Mouse (Mus musculus): ENCODE data around the gene Gal3st4.

Gal3st4 gene

GRCm38 (mm10) chr5:138272409-138272923, at the start of gene Gal3st4:
Gene Gal3st4, minus strand, starts transcription at chr5:138272840.
- no peak for DNase-seq

DNA sequence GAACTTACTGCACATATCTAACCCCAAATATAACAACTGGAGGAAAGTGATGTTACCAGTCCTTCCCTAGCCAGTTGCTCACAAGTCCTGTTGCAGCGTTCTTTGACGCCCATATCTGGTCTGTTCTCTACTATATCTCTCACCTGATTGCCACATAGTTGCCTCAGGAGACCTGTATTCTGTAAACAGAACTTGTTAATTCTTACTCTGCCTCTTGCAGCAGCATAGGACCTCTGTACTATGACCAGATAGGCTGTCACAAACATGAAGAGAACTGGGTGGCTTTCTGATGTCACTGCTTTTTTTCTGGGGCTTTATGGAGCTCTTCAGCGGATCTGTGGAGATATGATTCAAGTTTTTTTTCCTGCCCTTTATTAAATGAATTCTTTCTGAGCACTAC, 40.2 kb upstream of the Gal3st4 start:
- DNase-seq: no peak

DNA sequence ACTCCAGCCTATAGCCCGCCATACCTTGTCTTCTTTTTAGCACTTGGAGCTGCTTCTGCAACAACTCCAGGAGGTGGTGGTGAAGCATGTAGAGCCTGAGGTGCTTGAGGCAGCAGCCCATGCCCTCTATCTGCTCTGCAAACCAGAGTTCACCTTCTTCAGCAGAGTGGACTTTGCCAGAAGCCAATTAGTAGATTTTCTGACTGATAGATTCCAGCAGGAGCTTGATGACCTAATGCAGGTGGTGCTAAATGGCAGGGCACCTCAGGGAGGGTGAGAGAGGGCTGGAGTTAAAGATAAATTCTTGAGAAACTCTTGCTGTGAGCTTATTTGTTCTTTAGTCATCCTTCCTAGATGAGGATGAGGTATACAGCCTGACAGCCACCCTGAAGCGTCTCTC, 27.0 kb upstream of the Gal3st4 start:
- DNase-seq: no peak

DNA sequence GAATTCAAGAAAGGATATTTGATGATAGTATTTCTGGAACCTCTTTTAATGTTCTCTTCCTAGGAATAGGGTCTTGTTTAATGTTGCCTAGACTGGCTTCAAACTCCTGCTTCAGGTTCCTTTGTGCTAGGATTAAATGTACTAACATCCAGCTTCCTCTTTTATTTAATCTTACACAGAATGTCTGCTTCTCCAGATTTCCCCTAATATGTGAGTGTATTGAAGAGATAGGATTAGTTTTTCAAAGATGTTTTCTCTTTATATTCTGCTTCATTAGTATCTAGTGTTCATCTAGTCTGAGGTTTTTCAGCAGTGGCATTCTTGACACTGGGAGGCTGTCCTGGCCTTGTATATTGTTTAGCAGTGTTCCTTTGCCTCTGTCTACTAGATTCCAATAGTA, 21.5 kb upstream of the Gal3st4 start:
- DNase-seq: no peak

DNA sequence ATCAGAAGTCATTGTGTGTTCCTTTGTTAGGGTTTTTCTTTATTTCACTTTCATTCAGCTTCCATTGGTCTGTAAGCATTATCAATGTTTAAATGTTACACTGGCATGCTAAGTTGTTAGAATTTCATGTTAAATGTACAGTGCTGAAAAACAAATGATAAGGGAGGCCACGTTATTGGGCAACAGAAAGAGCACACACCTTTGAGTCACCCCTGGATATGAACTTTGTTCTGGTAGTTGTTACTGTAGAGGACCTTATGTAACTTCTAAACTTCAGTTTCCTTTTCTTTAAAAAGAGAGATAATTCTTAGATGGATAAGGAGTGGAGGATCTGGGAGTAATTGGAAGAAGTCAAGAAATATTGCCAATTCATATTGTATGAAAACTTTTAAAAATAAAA, 19.0 kb upstream of the Gal3st4 start:
- no peak for DNase-seq

DNA sequence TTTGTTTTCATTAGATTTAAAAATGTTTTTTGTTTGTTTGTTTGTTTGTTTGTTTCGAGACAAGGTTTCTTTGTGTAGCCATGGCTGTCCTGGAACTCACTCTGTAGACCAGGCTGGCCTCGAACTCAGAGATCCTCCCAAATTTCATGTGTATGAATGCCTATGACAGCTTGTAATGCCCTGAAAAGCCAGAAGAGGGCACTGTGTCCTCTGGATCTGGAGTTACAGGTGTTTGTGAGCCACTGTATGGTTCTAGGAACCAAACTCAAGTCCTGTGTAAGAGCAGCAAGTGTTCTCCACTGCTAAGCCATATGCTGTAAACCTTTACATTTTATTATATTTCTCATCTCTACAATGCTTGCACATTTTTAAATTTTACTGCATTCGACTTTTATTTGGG, 15.2 kb upstream of the Gal3st4 start:
- no peak for DNase-seq

DNA sequence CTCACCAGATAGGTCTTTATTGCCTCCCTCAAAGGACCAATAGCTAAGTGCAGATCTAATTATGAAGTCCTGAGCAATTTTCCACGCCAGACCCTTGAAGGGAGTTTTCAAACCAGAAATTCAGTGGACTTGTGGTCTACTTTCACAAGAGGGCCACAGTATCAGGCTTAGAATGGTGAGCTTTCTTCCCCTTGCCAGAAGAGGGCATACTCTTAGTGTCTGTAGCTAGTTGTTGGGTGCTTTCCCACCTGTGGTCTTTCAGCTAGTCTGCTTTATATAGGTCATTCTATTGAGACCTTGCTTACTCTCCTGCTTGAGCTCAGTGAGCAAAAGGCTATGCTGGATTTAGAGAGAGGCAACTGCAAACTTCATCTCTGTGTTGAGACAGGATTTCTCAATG, 10.9 kb upstream of the Gal3st4 start:
- DNase-seq: no peak

- DNase-seq: no peak
These were observed 9.2 kb upstream of the Gal3st4 start for GRCm38 (mm10) chr5:138281798-138282197.

DNA sequence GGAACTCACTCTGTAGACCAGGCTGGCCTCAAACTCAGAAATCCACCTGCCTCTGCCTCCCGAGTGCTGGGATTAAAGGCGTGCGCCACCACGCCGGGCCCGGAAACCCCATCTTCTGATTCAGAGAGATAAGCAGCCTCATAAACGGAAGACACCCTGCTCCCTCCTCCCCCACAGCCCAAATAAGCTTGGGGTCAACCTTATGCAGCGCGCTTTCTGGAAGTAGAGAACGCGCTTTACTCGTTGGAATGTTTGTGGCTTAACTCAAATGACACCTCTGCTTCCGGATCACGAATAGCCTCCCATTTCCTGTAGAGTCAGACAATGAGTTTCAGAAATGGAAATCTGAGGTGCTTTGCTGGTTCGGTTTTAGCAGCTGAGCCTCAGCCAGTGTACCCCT, 8.2 kb upstream of the Gal3st4 start:
- no peak for DNase-seq

- DNase-seq: no peak
These were observed 7.8 kb upstream of the Gal3st4 start for GRCm38 (mm10) chr5:138280425-138280768.

DNA sequence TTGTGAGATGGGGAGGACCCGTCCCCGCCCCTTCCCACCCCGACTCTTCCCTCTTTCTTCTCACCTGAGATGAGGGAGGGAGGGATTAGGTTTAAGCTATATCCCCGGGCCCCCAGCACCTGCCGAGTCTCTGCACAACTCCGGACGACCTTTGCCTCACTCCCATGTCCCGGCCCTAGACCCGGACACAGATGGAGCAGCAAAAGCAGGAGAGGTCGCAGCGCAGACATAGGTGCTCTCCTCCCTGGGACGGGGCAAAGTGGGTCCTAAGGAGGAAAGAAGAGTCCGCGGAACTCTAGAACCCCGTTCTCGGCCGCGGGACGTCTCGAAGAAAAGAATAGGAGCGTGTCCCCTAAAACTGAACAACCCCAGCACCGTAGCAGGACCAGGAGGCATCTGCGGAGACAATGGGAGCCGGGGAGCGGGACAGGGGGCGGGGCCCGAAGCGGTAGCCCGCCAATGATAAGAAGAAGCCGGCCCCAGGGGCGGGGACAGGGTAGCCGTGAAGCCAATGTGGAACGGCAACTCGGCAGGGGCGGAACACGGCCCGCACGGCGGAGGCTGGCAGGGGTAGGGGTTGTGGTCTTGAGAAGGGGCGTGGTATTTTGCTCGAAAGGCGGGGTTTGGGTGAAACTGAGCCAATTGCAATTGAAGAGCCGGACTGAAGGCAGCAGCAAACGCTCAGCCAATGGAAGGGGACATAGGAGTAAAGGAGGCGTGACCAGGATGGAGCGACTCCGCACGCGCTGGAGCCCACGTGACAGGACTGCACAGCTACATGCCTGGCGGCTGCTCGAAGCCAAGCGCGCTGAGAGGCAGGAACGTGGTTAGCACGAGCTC, 7.2 kb upstream of the Gal3st4 start, which contains the start of the genes Gm43720, Gpc2 and Stag3:
TSS of gene Gm43720 (minus strand) at position 374 of the 840 bp plus-strand sequence.
TSS of gene Gpc2 (minus strand) at position 421 of the 840 bp plus-strand sequence.
TSS of gene Stag3 (plus strand) at position 656 of the 840 bp plus-strand sequence.
- peak; percentile 75 to 86 for DNase-seq

- DNase-seq: no peak
These were observed 5.4 kb upstream of the Gal3st4 start for GRCm38 (mm10) chr5:138277994-138278393.

DNA sequence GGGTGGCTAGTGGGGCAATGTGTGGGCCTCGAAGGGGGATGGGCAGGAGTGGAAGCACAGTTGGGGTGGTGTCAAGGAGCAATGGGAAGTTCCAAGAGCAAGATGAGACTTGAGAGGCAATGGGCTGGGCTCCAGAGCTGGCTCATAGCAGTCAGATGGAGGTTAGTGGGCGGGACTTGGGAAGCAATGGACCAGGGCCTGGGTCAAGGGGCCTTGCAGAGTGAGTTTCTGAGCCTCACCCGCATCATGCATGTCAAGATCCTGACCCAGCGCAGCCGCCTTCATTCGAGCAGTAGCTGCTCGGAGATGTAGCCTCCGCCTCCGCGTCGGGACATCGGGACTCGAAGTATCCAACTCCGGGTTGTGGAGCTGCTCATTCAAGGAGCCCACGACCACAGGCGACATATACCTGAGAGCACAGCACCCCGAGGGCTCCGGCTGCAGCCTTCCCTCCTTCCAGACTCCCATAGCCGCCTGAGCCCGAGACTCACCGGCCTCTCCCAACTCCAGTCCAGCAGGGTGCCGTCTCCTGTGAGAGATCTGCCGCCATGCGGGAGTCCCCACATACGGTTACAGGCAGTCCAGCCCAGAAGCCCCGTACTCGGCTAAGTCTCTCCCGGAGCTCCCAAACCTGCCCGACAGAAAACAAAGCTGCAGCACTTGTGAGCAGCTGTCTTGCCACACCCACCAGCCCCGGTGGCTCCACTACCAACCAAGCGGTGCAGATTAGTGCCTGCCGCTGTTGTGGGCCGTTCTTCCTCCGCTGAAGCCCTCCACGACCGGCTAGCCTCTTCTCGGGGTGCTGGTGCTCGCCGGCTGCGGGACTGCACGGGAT, 2.8 kb upstream of the Gal3st4 start:
- peak; percentile 61 to 66 for DNase-seq

DNA sequence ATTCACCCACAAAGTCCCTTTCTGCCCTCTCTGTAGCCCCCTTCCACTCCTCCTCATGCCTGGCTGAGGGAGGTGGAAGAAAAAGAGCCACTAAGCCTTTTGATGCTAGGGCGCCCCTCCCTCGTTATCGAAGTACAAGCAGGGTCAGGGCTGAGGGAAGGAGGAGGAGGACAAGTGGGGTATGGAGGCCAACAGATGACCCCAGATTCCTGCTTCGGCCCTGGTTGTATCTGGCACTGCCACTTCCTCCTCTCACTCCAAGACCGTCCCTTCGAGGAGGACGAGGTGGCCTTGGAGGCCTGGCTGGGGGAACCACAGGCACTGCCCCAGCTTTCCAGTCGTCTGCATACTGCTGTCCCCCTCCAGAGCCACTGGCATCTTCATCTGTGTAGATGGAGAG, 1.5 kb upstream of the Gal3st4 start:
- no peak for DNase-seq

DNA sequence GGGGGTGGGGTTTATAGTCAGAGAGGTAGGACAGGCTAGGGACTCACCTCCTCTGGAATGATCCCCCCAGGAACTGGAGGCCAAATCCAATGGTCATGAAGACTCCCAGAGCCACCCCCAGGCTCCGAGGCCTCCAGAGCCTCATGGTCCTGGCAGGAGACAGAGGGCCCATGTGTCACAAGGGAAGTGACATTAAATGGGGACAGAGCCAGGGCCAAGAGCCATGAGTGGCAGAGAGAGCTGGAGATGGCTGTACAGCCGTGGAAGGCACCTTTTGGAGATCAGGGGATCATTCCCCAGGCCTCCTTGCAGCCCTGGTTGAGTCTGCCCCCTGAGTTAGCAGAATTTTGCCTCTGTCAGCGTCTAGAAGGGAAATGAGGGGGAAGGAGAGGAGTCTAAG, 1.4 kb downstream of the Gal3st4 start:
- no peak for DNase-seq

- DNase-seq: no peak
These were observed 3.7 kb downstream of the Gal3st4 start for GRCm38 (mm10) chr5:138268980-138269379.

DNA sequence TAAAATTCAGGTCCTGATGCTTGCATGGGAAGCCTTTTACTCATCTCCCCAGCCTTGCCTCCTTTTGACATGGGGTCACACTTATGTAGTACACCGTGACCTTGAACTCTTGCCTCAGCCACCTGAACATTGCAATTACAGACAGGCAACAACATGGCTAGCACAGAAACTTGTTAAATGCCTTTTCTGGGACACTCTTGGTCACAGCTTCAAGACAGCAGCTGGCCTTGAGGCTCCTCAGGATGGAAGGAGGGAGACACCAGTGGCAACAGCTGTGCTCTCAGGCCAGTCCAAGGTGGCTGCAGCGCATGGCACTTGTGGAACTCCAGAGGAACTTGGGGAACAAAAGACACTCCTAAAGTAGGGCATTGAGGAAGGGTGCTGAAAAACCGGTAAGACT, 5.5 kb downstream of the Gal3st4 start:
- DNase-seq: no peak

DNA sequence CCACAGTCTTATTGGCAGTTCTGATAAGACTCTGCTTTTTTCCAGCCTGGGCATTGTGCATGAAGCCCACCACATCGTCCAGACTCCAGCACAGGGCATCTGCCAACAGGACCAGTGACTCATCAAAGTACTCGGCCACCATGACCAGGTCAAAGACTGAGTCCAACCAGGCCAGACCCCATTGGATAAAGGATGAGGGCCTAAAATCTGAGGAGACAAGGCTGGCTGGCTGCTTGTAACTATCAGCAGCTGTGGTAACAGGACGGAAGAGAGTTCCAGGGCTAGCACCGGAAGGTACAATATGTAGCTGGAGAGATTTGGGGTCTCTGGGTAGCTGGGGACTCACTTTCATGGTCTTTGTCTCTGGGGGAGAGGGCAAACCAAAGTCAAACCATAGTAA, 6.9 kb downstream of the Gal3st4 start:
- no peak for DNase-seq

DNA sequence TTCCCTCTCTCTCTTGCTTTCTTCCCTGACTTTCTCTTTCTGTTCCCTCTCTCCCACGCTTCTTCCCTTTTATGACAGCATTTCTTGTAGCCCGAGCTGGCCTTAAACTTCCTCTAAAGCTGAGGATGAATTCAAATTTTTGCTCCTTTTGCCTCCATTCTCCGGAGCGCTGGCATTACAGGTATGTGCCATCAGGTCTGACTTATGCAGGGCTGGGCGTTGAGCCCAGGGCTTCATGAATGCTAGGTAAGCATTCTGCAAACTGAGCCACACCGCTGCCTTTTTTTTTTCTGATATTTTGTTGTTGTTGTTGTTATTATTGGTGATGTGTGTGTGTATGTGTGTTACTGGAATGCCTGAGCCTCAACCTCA, 8.4 kb downstream of the Gal3st4 start:
- peak in 1 of 2 experiments; percentile 46 for DNase-seq

DNA sequence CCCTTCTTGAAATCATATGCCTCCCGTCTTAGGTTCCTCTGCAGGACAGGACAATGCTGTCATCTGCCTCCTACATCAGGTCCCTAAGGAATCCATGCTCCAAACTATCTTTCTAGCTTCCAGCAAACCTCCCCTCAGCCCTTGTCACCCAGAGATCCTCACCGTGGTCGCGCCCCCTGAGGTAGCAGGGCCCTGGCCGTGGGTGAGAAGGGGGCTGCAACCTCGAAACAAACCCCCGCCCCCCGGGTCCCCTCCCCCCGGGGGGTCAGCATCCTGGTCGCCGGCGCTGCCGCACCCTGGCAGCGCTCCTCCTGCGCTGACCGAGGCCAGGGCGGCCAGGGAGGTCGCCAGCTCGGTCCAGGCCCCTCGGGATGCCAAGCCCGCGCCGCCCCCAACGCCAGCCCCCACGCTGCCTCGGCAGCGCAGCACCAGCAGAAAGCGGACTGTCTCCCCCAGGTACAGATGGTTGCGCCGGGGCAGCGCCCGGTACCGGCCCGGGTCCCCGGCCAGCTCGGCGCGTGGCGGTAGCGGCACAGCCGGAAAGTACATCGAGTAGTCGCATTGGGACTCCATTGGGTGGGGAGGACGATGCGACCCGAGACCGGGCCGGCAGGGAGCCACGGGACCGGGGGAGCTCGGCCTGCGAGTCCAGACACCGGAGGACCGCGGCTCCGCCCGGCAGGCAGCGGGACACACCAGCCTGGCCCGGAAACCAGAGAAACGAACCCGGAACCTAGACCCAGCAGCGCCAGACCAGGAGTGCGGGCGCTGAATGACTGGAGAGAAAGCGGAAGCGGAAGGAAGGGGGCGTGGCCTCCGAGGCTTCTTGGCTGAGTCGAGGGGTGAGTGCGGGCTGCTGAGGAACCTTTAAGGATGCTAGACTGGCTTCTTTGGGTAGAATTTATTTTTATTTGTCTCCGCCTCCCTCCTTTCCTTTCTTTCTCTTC, 9.1 kb downstream of the Gal3st4 start, which contains the start of gene BC037034:
TSS of gene BC037034 (minus strand) at position 774 of the 947 bp plus-strand sequence.
- peak; percentile 95 to 98 for DNase-seq

DNA sequence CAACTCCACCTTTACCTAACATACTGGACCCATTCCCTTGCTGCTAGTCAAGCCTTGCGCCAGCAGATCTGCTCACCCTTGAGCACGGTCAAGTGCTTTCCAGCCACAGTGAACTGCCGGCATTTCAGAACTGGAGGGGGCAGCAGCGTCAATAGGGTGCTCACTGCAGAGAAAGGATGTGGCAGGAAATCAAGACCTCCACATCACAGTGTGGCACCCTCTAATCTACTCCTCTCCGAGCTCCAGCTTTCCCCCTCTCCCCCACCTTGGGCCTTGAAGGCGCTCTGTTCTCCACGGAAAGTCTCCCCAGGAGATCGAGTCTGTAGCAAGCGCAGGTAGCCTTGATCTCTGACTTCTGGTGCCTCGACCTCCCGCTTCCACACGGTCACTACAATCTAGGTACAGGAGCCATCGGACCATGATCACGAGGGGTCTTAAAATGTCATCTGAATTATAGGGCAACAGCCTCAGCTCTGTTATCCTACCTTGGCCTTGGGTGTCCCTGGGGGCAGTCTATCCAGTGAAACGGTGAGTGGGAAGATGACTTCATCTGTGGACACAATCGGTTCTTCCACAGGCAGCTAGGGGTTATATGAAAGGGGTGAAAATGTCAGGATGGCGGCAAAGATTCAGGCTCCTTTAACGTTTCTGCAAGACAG, 9.9 kb downstream of the Gal3st4 start:
- DNase-seq: no peak

- DNase-seq: no peak
These were observed 10.6 kb downstream of the Gal3st4 start for GRCm38 (mm10) chr5:138262001-138262400.
